Mouse (Mus musculus) G1E-ER4 (cell line): ENCODE measurements around the gene Oxa1l. TPM values are rescaled to one million over a fixed set of nuclear protein-coding genes. Genes with fewer than 3 reads are reported as not detected.

Experiments used
- GATA1 ChIP-seq: IDR thresholded peaks from one replicate; pipeline ENCODE4 v1.8.0; 2012; ENCODE audit warnings: low read length, inconsistent platforms
- polyA plus RNA-seq: library from polyadenylated mRNA; stranded (reverse); fragments of >175 nt; gene quantifications from 2 replicates; pipeline ENCODE4 v1.2.3, GENCODE M21; 2012

The Oxa1l gene
- polyA plus RNA-seq, 1 experiment = 228 TPM

- TF ChIP-seq GATA1 = no peak
These were observed 57.0 kb downstream of the Oxa1l start, which contains the start of gene Slc7a7 for GRCm38 (mm10) chr14:54417623-54418081. Gene Slc7a7, minus strand, starts transcription at chr14:54417780.

Other genes with a start within 250 kb of the Oxa1l start
- 22.4 and 24.5 TPM in 2 replicates for gene Dad1, start 106.7 kb upstream of the Oxa1l start, polyA plus RNA-seq
- gene Abhd4, start 106.6 kb upstream of the Oxa1l start, polyA plus RNA-seq = 3.5 and 10.8 TPM in 2 replicates
- not detected in 2 replicates for gene Olfr49, start 75.9 kb upstream of the Oxa1l start, polyA plus RNA-seq
- gene Slc7a7, start 56.9 kb downstream of the Oxa1l start, polyA plus RNA-seq = 0.21 and 0.33 TPM in 2 replicates
- 2,065 and 2,909 TPM in 2 replicates for gene Mrpl52, start 66.1 kb downstream of the Oxa1l start, polyA plus RNA-seq
- gene Mmp14, start 70.8 kb downstream of the Oxa1l start, polyA plus RNA-seq = 151 and 178 TPM in 2 replicates
- gene Lrp10, start 103.3 kb downstream of the Oxa1l start, polyA plus RNA-seq = 345 and 440 TPM in 2 replicates
- gene Rem2, start 115.3 kb downstream of the Oxa1l start, polyA plus RNA-seq = 0.31 and 0.32 TPM in 2 replicates
- 166 and 236 TPM in 2 replicates for gene Prmt5, start 156.7 kb downstream of the Oxa1l start, polyA plus RNA-seq
- gene Haus4, start 193.8 kb downstream of the Oxa1l start, polyA plus RNA-seq = 37.7 and 58.3 TPM in 2 replicates
- gene Ajuba, start 216.7 kb downstream of the Oxa1l start, polyA plus RNA-seq = 0.08 and 0.12 TPM in 2 replicates
- 19.6 and 20.0 TPM in 2 replicates for gene 4931414P19Rik, start 245.2 kb downstream of the Oxa1l start, polyA plus RNA-seq